Mouse (Mus musculus) embryonic facial prominence, embryonic 13.5 days (tissue): ENCODE data around the gene Trim16. TPM values are rescaled to one million over a fixed set of nuclear protein-coding genes. Genes with fewer than 3 reads are reported as not detected.
A peak's percentile ranks its signal among the peaks of the same experiment; 100 is the strongest.

Experiments used
- ATAC-seq: fragments of 200-750 bp; cut with Nextera tagmentation; 2 replicates; pipeline ENCODE4 v1.8.0; 2017; ENCODE audit warnings: low read depth; ENCODE audit not compliant: insufficient number of reproducible peaks, insufficient read depth, low FRiP score, low TSS enrichment
- H3K27ac ChIP-seq: fragments of 300-500 bp; sonication (generic); 2 replicates; pipeline ENCODE4 v1.5.1; 2015; ENCODE audit warnings: moderate library complexity, mild to moderate bottlenecking, inconsistent platforms
- H3K27me3 ChIP-seq: fragments of 300-500 bp; sonication (generic); 2 replicates; pipeline ENCODE4 v1.6.1; 2015; ENCODE audit warnings: mild to moderate bottlenecking, inconsistent platforms
- H3K36me3 ChIP-seq: fragments of 300-500 bp; sonication (generic); 2 replicates; pipeline ENCODE4 v1.6.1; 2015; ENCODE audit warnings: mild to moderate bottlenecking, inconsistent platforms
- H3K4me1 ChIP-seq: fragments of 300-500 bp; sonication (generic); 2 replicates; pipeline ENCODE4 v1.6.1; 2015; ENCODE audit warnings: inconsistent platforms
- H3K4me2 ChIP-seq: fragments of 300-500 bp; sonication (generic); 2 replicates; pipeline ENCODE4 v1.6.1; 2015; ENCODE audit warnings: moderate library complexity, mild to moderate bottlenecking, inconsistent platforms
- H3K4me3 ChIP-seq: fragments of 300-500 bp; sonication (generic); 2 replicates; pipeline ENCODE4 v1.5.1; 2015; ENCODE audit warnings: mild to moderate bottlenecking, inconsistent platforms
- H3K9ac ChIP-seq: fragments of 300-500 bp; sonication (generic); 2 replicates; pipeline ENCODE4 v1.6.1; 2015; ENCODE audit warnings: mild to moderate bottlenecking, inconsistent platforms
- H3K9me3 ChIP-seq: fragments of 300-500 bp; sonication (generic); 2 replicates; pipeline ENCODE4 v1.6.1; 2016; ENCODE audit warnings: inconsistent platforms
- WGBS: fragments of 180-500 bp; shearing (Covaris S2); methylation state at CpG from one replicate; pipeline ENCODE4 v1.1.7; 2015; ENCODE audit warnings: mixed read lengths; 5-methylcytosine and 5-hydroxymethylcytosine counted together
- polyA plus RNA-seq: library from polyadenylated mRNA; unstranded; fragments of >200 nt; fragmentation: Nextera tagmentation; extraction: Ambion mirVana; gene quantifications from 2 replicates; pipeline ENCODE4 v1.2.1, GENCODE M21; 2015

Gene Trim16
- 19.9 and 20.7 TPM in 2 replicates for polyA plus RNA-seq

DNA sequence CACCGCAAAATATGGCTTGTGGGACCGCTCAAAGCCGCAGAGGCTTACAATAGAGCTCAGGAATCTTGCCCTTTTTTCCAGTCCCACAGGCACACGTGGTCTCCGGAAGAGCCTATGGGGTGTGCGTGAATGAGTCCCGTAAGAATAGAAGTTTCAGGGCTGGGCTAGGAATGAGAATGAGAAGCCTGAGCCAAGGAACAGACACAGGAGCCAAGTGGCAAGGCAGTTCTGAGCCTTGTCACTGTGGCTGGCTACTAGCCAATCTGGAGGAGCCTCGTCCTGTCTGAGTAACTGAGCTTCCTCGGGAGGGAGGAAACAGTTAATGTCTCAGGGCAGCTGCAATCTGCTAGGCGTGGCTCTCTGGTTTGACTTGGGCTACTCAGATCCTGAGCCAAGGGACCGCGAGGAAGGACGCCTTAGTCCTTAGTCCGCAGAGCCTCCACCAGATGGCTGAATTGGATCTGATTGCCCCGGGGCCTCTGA, at the start of gene Trim16:
Trim16 (plus strand) TSS at position 173 of the 483 bp plus-strand sequence.
- ATAC-seq: peak; percentile 73
- Histone ChIP-seq H3K4me2 (peak within 1 kb of the TSS; percentile 87), H3K36me3 (peaks cover 13% of the 10 kb centered on the region; the same call in 1 of the 2 replicates), H3K4me1 (peaks cover 47% of the 10 kb centered on the region), H3K9me3 (no peaks in the 10 kb centered on the region), H3K27me3 (no peaks in the 10 kb centered on the region), H3K27ac (peak within 1 kb of the TSS; percentile 88), H3K9ac (peak within 1 kb of the TSS; percentile 76), H3K4me3 (peak within 1 kb of the TSS; percentile 60)
- WGBS: 2% methylated on average over 15 of the region's 15 CpGs

DNA sequence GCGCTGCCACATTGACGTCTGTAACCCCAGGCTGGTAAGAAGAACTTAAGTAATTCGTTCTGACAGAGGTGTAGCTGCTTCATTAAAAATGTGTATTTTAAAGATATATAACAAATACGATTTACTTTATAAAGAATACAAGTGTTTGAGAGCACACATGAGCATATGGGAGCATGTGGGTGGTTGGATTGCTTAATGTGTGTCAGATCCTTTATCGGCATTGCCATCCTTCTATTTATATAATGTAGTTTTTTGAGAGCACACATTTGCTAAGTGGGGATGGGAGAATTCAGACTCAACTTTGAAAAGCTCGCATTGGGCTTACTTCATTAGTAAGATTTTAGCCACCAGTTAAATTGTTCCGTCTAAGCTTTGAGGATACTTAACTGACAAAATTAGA, 43.5 kb upstream of the Trim16 start:
- Histone ChIP-seq H3K4me1 (no peaks in the 10 kb centered on the region), H3K4me3 (no peak overlapping the region), H3K9me3 (peaks cover 58% of the 10 kb centered on the region), H3K27me3 (no peaks in the 10 kb centered on the region), H3K27ac (no peak overlapping the region), H3K4me2 (no peak overlapping the region), H3K9ac (no peak overlapping the region), H3K36me3 (peaks cover 69% of the 10 kb centered on the region)
- WGBS: 95% methylated on average over 7 of the region's 7 CpGs
- ATAC-seq: no peak

DNA sequence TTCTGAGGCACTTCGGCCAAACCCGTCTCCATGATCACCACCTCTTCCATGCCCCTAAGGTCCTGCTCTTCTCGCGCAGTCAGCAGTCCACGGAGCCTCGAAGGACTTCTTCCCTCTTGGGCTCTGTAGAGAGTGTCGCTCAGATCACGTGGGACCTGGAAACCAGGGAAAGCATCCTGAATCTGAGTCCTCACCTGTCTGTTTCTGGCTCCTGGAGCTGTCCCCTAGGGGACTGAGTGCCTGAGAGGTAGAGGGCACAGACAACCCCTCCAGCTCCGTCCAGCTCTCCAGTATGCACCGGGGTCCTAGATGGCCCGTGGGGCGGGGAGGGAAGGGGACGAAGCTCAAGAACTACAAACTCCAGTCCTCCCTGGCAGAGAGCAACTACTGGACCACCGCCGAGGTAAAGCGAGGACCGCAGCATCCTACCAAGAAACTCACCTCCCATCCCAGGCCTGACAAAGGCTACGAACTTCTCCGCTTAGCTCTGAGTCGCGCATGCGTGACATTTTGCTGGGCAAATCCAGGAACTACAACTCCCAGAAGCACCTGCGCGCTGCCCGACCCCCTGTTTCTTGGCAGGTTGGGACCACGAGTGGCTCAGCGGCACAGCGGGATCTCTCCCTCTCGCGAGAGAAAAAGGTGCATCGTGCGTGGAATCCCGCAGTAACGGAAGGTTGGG, 31.0 kb upstream of the Trim16 start, which contains the start of gene Zfp286:
Zfp286 (minus strand) TSS at position 528 of the 682 bp plus-strand sequence.
- Histone ChIP-seq H3K9me3 (peaks cover 6% of the 10 kb centered on the region; the same call in 1 of the 2 replicates), H3K27ac (peak within 1 kb of the TSS; percentile 80), H3K4me1 (peaks cover 10% of the 10 kb centered on the region), H3K9ac (peak within 1 kb of the TSS; percentile 86), H3K4me3 (peak within 1 kb of the TSS; percentile 66), H3K4me2 (peak within 1 kb of the TSS; percentile 73), H3K36me3 (peaks cover 37% of the 10 kb centered on the region), H3K27me3 (no peaks in the 10 kb centered on the region)
- WGBS: 7% methylated on average over 34 of the region's 34 CpGs
- peak; percentile 92 for ATAC-seq

DNA sequence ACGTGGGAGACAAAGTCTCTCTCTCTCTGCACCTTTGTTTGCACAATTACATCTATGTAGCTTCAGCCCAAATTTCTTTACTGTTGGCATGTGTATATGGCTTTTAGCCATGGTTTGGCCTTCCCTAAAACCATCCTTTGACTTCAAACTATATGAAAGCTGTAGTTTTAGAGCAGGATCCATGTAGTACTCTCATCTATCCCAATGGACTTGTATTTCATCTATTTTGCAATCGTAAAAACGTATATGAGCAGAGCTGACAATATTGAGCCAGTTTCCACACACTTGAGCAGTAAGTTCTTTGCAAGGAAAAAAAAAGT, 30.5 kb upstream of the Trim16 start:
- Histone ChIP-seq H3K4me3 (peak overlapping the region; percentile 66), H3K4me2 (peak overlapping the region; percentile 73), H3K9ac (peak overlapping the region; percentile 86), H3K9me3 (peaks cover 5% of the 10 kb centered on the region; the same call in 1 of the 2 replicates), H3K36me3 (peaks cover 32% of the 10 kb centered on the region), H3K4me1 (peaks cover 10% of the 10 kb centered on the region), H3K27ac (peak overlapping the region; percentile 60), H3K27me3 (no peaks in the 10 kb centered on the region)
- 55% methylated on average over 3 of the region's 3 CpGs for WGBS
- ATAC-seq: no peak

DNA sequence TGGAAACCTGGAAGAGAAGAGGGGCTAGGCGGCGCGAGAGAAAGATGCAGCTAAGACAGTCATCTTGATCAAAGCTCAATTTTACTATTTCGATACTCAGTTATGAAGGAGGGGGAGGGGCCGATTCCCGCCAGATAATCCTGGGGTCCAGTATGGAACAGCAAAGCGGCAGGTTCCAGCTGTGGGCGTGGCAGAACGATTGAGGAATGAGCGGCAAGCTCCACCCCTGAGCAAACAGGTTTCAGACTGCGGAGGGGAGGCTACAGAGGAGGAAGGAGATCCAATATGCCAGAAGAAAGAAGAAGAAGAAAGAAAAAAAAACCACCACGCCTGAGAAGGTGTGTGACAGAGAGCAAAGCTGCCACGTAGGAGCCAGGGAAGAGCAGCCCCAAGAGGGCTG, 15.9 kb upstream of the Trim16 start:
- H3K36me3 ChIP-seq: no peaks in the 10 kb centered on the region
- peak overlapping the region; percentile 30 for H3K4me2 ChIP-seq
- H3K9me3 ChIP-seq: peaks cover 3% of the 10 kb centered on the region; the same call in 1 of the 2 replicates
- WGBS: 51% methylated on average over 13 of the region's 13 CpGs
- H3K9ac ChIP-seq: no peak overlapping the region
- ATAC-seq: no peak
- H3K27ac ChIP-seq: no peak overlapping the region
- H3K4me3 ChIP-seq: no peak overlapping the region
- no peaks in the 10 kb centered on the region for H3K4me1 ChIP-seq
- H3K27me3 ChIP-seq: no peaks in the 10 kb centered on the region

DNA sequence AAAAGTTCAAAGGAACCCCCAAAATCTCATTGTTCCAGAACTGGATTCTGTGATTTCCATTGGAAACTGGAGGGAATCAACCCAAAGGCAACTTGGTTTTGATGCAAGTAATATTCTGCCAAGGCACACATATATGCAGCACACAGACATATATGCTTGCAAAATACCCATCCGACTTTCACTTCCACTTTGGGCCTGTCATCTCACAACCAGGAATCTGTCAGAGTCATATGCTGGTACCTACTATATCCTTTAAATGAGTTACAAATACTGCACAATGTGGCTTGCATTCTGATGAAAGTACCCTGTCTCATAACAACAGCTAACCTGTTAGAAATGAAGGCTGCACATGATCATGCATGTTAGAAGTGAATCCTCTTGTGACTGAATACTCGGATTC, 12.1 kb upstream of the Trim16 start:
- H3K27me3 ChIP-seq: no peaks in the 10 kb centered on the region
- peaks cover 3% of the 10 kb centered on the region; the same call in 1 of the 2 replicates for H3K9me3 ChIP-seq
- no peak overlapping the region for H3K27ac ChIP-seq
- no peaks in the 10 kb centered on the region for H3K4me1 ChIP-seq
- no peak for ATAC-seq
- no peak overlapping the region for H3K4me3 ChIP-seq
- WGBS: 75% methylated on average over 2 of the region's 2 CpGs
- H3K36me3 ChIP-seq: no peaks in the 10 kb centered on the region
- H3K9ac ChIP-seq: no peak overlapping the region
- no peak overlapping the region for H3K4me2 ChIP-seq

DNA sequence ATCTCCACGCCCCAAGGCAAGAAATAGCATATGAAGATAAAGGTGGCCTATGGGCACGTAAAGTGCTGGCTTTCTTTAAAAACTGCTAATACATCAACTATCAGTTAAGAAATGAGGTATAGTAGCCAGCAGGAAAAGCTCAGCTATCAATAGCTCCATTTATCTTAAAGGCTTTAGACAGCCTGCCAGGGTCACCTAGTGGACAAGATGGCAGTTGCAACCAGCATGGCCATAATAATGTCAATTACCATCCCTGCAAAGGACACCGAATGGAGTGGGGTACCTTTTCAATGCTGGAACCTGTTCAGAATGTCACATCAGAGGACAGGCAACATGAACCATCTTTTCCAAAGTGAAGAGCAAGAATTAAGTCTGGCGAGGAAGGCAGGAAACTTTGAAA, 10.8 kb upstream of the Trim16 start:
- H3K27ac ChIP-seq: no peak overlapping the region
- peaks cover 3% of the 10 kb centered on the region; the same call in 1 of the 2 replicates for H3K9me3 ChIP-seq
- no peak for ATAC-seq
- no peak overlapping the region for H3K9ac ChIP-seq
- no peak overlapping the region for H3K4me3 ChIP-seq
- no peaks in the 10 kb centered on the region for H3K27me3 ChIP-seq
- no peaks in the 10 kb centered on the region for H3K4me1 ChIP-seq
- no peaks in the 10 kb centered on the region for H3K36me3 ChIP-seq
- H3K4me2 ChIP-seq: no peak overlapping the region
- 70% methylated on average over 4 of the region's 4 CpGs for WGBS

DNA sequence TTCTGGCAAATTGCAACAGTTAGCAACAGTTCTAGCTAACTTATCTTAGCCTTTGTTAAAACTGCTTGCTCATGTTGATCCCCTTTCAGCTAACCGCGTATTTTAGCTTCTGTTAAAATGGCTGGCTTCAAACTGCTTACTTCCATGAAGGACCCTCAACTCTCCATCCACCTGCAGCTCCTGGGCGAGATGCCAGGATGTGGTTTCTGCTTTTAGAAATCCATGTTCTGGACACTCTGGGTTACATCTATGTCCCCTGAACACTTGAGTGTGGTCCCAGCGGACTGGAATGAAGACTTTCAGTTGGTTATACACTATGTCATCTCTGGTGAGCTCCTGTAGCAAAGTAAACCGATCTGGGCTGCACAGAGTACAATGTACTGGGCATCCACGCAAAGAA, 7.8 kb upstream of the Trim16 start:
- Histone ChIP-seq H3K27ac (no peak overlapping the region), H3K4me3 (no peak overlapping the region), H3K9me3 (no peaks in the 10 kb centered on the region), H3K4me2 (no peak overlapping the region), H3K4me1 (peaks cover 13% of the 10 kb centered on the region; the same call in 1 of the 2 replicates), H3K36me3 (no peaks in the 10 kb centered on the region), H3K9ac (no peak overlapping the region), H3K27me3 (no peaks in the 10 kb centered on the region)
- no peak for ATAC-seq
- 87% methylated on average over 6 of the region's 6 CpGs for WGBS

DNA sequence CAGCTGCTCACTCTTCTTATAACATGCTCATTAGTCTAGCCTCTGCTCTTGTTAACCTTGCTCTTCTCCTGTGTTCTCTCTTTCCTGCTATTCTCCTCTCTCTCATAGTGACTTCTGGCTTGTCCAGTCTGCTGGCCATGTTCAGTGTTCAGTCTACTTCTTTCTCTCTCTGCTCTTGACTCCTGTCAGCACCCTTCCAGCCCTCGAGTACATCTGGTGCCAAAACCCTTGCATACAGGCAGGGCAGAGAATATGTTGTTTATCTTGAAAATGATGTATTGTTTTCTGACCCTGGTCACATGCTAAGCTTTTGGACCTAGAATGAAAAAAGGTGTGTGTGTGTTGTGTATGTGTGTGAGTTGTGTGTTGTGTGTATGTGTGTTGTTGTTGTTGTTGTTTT, 6.5 kb upstream of the Trim16 start:
- no peak for ATAC-seq
- WGBS: 41% methylated on average over 1 of the region's 1 CpGs

DNA sequence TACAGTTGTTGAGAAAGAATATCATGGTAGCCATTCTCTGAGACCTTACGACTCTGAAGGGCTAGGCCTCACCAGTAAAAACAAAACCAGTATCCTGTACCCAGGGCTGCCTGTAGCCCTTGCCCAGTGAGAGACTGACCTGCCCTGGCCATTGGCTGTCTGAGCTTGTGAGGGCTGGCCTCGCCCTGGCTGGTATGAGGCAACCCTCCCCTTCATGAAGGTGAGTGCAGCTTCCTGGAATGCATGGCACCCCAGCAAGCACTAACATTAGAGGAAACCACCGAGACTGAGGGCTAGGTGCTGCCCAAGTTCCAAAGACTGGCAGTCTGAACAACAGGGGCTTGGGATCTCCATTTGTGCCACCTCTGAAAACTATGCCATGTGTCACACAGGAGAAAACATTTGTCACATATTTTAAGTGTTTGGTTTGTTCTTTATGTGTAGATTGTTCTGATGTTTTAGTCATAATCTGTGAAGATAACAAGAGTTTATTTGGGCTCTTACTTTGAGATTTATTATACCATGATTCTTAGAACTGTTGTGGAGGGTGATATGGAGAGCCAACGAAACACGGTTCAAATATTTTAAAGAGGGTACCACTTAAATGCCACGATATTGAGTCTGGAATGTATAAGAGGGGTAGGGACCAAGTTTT, 5.9 kb upstream of the Trim16 start:
- Histone ChIP-seq H3K9me3 (no peaks in the 10 kb centered on the region), H3K27me3 (no peaks in the 10 kb centered on the region), H3K4me1 (peaks cover 14% of the 10 kb centered on the region; the same call in 1 of the 2 replicates), H3K4me3 (no peak overlapping the region), H3K27ac (no peak overlapping the region), H3K4me2 (no peak overlapping the region), H3K36me3 (no peaks in the 10 kb centered on the region), H3K9ac (no peak overlapping the region)
- ATAC-seq: no peak
- WGBS: 68% methylated on average over 6 of the region's 6 CpGs

More for the DNA sequence above, 6.5 kb upstream of the Trim16 start:
- Histone ChIP-seq H3K4me3 (no peak overlapping the region), H3K36me3 (no peaks in the 10 kb centered on the region), H3K27ac (no peak overlapping the region), H3K9me3 (no peaks in the 10 kb centered on the region), H3K4me1 (peaks cover 14% of the 10 kb centered on the region; the same call in 1 of the 2 replicates), H3K27me3 (no peaks in the 10 kb centered on the region), H3K4me2 (no peak overlapping the region), H3K9ac (no peak overlapping the region)

DNA sequence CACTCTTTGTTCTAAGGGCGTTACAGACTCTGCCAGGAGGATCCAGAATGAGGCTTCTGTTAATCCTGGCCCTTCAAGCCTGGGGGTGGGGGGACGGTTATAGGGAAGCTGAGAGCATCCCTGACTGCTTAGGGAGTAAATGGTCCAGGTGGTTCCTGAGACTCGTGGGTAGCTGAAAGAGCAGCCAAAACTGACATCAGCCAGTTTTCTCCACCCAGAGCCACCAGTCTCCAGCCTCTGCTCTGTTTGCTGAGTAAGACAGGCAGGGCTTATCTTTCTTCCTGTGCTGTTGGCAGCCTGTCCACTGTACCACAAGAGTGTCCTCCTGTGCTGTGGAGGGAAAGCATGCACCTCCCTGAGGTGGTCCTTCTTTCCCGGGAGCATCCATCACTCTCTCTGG, 5.4 kb upstream of the Trim16 start:
- H3K4me3 ChIP-seq: no peak overlapping the region
- peaks cover 17% of the 10 kb centered on the region for H3K4me1 ChIP-seq
- H3K4me2 ChIP-seq: no peak overlapping the region
- H3K9me3 ChIP-seq: no peaks in the 10 kb centered on the region
- H3K36me3 ChIP-seq: no peaks in the 10 kb centered on the region
- no peak overlapping the region for H3K9ac ChIP-seq
- no peak overlapping the region for H3K27ac ChIP-seq
- H3K27me3 ChIP-seq: no peaks in the 10 kb centered on the region
- ATAC-seq: no peak
- 55% methylated on average over 4 of the region's 4 CpGs for WGBS

DNA sequence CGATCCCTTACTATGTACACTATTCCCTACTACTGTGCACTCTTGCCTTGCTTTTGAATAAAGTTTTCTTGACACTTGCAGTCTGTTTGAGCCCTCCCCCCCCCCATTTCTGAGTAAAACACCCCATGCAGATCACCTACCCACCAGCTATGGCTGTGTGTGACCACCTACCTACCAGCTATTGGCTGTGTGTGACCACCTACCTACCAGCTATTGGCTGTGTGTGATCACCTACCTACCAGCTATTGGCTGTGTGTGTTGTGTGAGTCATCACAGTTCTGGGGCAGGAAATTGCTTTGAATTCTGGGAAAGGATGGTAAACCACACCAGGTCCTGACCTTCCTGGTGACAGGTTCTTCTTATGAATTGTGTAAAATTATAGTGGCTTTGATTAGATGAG, 4.6 kb upstream of the Trim16 start:
- peaks cover 25% of the 10 kb centered on the region for H3K4me1 ChIP-seq
- no peak overlapping the region for H3K4me2 ChIP-seq
- no peaks in the 10 kb centered on the region for H3K27me3 ChIP-seq
- ATAC-seq: no peak
- no peak overlapping the region for H3K27ac ChIP-seq
- WGBS: 95% methylated on average over 1 of the region's 1 CpGs
- H3K36me3 ChIP-seq: no peaks in the 10 kb centered on the region
- H3K9ac ChIP-seq: no peak overlapping the region
- no peaks in the 10 kb centered on the region for H3K9me3 ChIP-seq
- no peak overlapping the region for H3K4me3 ChIP-seq
